Mouse (Mus musculus) midbrain, embryonic 12.5 days (tissue): ENCODE data around the gene Shkbp1. TPM values are rescaled to one million over a fixed set of nuclear protein-coding genes. Genes with fewer than 3 reads are reported as not detected.

Experiments
- ATAC-seq: fragments of 200-750 bp; cut with Nextera tagmentation; 2 replicates; pipeline ENCODE4 v1.8.0; 2017; ENCODE audit warnings: low read depth, moderate TSS enrichment, moderate library complexity; ENCODE audit not compliant: low FRiP score
- H3K27ac ChIP-seq: fragments of 300-500 bp; sonication (generic); replicated peaks from 2 replicates; pipeline ENCODE4 v1.5.1; 2016; ENCODE audit warnings: mild to moderate bottlenecking
- H3K27me3 ChIP-seq: fragments of 300-500 bp; sonication (generic); 2 replicates; pipeline ENCODE4 v1.6.1; 2016; ENCODE audit warnings: mild to moderate bottlenecking
- H3K36me3 ChIP-seq: fragments of 300-500 bp; sonication (generic); 2 replicates; pipeline ENCODE4 v1.6.1; 2016
- H3K4me1 ChIP-seq: fragments of 300-500 bp; sonication (generic); 2 replicates; pipeline ENCODE4 v1.6.1; 2016
- H3K4me2 ChIP-seq: fragments of 300-500 bp; sonication (generic); replicated peaks from 2 replicates; pipeline ENCODE4 v1.6.1; 2016; ENCODE audit warnings: mild to moderate bottlenecking, moderate library complexity
- H3K4me3 ChIP-seq: fragments of 300-500 bp; sonication (generic); 2 replicates; pipeline ENCODE4 v1.5.1; 2016; ENCODE audit warnings: mild to moderate bottlenecking
- H3K9ac ChIP-seq: fragments of 300-500 bp; sonication (generic); replicated peaks from 2 replicates; pipeline ENCODE4 v1.6.1; 2016; ENCODE audit warnings: mild to moderate bottlenecking, moderate library complexity
- H3K9me3 ChIP-seq: fragments of 300-500 bp; sonication (generic); 2 replicates; pipeline ENCODE4 v1.6.1; 2016; ENCODE audit warnings: mild to moderate bottlenecking
- WGBS: fragments of 180-500 bp; shearing (Covaris S2); methylation state at CpG from one replicate; pipeline ENCODE4 v1.1.7; 2016; 5-methylcytosine and 5-hydroxymethylcytosine counted together
- polyA plus RNA-seq: library from polyadenylated mRNA; unstranded; fragments of >200 nt; fragmentation: Nextera tagmentation; extraction: Ambion mirVana; gene quantifications from 2 replicates; pipeline ENCODE4 v1.2.1, GENCODE M21; 2016

Shkbp1 gene
- polyA plus RNA-seq, 1 experiment from 2014 or later, result 77.3 TPM

- peak overlapping the region; percentile 16; the same call in 1 of the 2 replicates for H3K4me3 ChIP-seq
- ATAC-seq, result no peak
- H3K27me3 ChIP-seq, result peaks cover 62% of the 10 kb centered on the region
- H3K9ac ChIP-seq, result no peak overlapping the region
- WGBS, result 57% methylated on average over 6 of the region's 6 CpGs
- no peak overlapping the region for H3K27ac ChIP-seq
- H3K36me3 ChIP-seq, result no peaks in the 10 kb centered on the region
- no peaks in the 10 kb centered on the region for H3K9me3 ChIP-seq
- peaks cover 14% of the 10 kb centered on the region for H3K4me1 ChIP-seq
- H3K4me2 ChIP-seq, result peak overlapping the region; percentile 61
These were observed 4.9 kb upstream of the Shkbp1 start for GRCm38 (mm10) chr7:27360749-27361148.

DNA sequence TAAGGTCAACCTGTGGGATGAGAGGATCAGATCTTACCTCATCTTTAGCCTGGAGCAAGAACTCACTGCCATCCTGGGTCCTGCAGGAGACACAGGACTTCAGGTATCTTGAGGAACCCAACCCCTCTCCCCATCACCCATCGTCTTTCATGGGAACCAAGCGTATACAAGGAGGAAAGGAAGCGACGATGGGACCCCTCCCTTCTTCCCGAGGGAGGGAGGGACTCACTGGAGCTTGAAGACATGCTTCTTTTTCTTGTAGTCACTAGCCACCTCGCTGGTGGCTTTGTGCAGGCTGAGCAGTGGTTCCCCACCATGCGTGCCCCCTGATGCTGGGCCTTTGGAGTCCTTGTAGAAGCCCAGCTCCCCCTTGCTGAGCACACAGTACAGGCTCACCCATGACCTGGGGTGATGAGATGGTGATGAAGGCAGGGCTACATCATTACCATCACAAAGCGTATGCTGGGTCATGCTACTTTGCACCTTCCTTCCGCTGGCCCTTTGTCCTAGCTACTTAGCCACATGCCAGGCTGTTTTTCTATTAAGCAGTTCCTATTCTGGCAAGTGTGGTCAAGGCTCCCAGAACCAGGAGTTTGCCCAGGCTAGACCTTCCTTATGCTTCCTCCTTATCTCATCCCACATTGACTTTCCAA lies 4.0 kb upstream of the Shkbp1 start:
- Histone ChIP-seq H3K27ac (no peak overlapping the region), H3K4me1 (peaks cover 14% of the 10 kb centered on the region), H3K4me2 (no peak overlapping the region), H3K9ac (no peak overlapping the region), H3K36me3 (no peaks in the 10 kb centered on the region), H3K9me3 (no peaks in the 10 kb centered on the region), H3K27me3 (peaks cover 53% of the 10 kb centered on the region), H3K4me3 (no peak overlapping the region)
- ATAC-seq, result no peak
- 79% methylated on average over 9 of the region's 9 CpGs for WGBS

DNA sequence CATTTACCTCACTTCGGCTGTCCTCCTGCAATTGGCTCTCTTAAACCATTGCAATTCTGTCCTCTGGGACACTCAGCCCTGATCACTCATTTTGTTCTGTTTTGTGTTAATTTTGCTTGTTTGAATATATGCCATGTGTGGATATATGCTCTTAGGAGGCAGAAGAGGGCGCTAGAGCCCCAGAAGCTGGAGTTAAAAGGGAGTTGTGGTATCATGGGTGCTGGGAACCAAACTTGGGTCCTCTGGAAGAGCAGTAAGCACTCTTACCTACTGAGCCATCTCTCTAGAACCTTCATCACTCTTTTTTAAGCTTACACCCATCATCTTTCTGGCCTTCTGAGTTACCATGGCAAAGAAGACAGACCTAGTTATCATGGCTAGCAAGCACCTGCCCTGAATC lies 3.3 kb upstream of the Shkbp1 start:
- Histone ChIP-seq H3K27ac (no peak overlapping the region), H3K36me3 (no peaks in the 10 kb centered on the region), H3K4me2 (no peak overlapping the region), H3K4me3 (no peak overlapping the region), H3K9ac (no peak overlapping the region), H3K27me3 (peaks cover 46% of the 10 kb centered on the region), H3K9me3 (no peaks in the 10 kb centered on the region), H3K4me1 (peaks cover 21% of the 10 kb centered on the region)
- 65% methylated on average over 2 of the region's 2 CpGs for WGBS
- no peak for ATAC-seq

- H3K27ac ChIP-seq, result no peak overlapping the region
- H3K27me3 ChIP-seq, result peaks cover 32% of the 10 kb centered on the region
These were observed 1.8 kb upstream of the Shkbp1 start for GRCm38 (mm10) chr7:27357595-27357978.

DNA sequence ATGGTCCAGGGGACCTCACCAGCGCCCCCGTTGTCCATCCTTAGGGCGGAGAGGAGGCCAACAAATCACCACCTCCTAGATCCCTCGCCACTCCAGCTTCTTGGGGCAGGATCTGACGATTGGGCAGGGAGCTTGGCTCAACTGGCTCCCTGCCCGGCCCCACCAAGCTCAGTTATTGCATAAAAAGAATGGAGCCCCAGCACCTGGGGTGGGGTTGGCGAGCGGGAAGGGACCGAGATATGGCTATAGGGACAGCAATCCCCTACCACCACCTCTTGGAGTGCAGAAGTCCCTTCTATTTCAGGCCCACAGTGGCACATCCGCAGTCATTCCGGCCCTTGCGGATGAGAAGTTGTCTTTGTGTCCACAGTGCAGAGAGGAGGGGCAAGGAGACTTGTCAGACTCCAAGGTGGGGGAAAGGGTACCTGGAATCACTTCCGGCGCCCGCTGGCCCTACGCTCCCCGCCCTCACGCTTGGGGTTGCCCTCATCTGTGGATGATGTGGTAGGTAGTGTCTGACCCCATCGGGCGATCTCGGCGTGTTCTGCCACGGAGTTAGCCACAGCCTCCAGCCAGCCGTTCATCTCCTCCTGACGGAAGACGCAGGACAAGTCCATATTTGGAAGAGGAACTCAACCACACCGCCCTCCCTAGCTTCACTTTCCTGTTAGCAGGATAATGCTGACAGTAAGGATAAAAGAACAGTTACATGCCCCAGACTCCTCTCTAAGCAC lies 1.2 kb upstream of the Shkbp1 start, which contains the start of gene Gm20479:
Gene Gm20479, minus strand, starts transcription at position 559 of the 734 bp plus-strand sequence.
- ATAC-seq, result no peak
- H3K4me2 ChIP-seq, result peak within 1 kb of the TSS; percentile 78
- H3K4me1 ChIP-seq, result peaks cover 20% of the 10 kb centered on the region
- peak within 1 kb of the TSS; percentile 28; the same call in 1 of the 2 replicates for H3K9ac ChIP-seq
- no peak within 1 kb of the TSS for H3K27ac ChIP-seq
- peak within 1 kb of the TSS; percentile 79 for H3K4me3 ChIP-seq
- H3K36me3 ChIP-seq, result no peaks in the 10 kb centered on the region
- 6% methylated on average over 27 of the region's 27 CpGs for WGBS
- peaks cover 27% of the 10 kb centered on the region for H3K27me3 ChIP-seq
- no peaks in the 10 kb centered on the region for H3K9me3 ChIP-seq

More at GRCm38 (mm10) chr7:27357595-27357978, 1.8 kb upstream of the Shkbp1 start:
- Histone ChIP-seq H3K4me3 (no peak overlapping the region), H3K9ac (no peak overlapping the region), H3K36me3 (no peaks in the 10 kb centered on the region), H3K9me3 (no peaks in the 10 kb centered on the region), H3K4me1 (peaks cover 23% of the 10 kb centered on the region), H3K4me2 (0 out of 2 replicates have a peak overlapping the region, but pooled peaks have one; percentile 78)
- ATAC-seq, result no peak
- 16% methylated on average over 3 of the region's 3 CpGs for WGBS

DNA sequence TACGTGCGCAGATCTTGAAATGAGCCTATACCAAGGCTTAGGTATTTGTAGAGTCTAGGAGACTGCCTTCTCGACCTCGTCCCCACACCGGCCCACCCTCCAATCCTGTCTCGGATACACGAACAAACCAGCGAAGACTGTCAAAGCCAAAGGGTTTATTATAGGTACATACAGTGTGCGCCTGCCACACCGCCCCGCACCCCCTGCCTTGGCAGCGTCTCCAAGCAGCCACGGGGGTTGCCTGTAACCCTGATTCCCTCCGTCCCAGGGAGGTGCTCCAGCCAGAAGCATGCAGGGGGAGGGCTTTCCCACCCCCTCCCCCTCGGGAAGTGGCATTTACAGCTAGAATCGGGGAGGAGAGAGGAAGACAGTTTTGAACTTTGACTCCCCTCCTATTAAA lies 429 bp upstream of the Shkbp1 start:
- Histone ChIP-seq H3K27ac (no peak overlapping the region), H3K27me3 (peaks cover 24% of the 10 kb centered on the region), H3K4me1 (peaks cover 17% of the 10 kb centered on the region), H3K36me3 (peaks cover 7% of the 10 kb centered on the region), H3K4me3 (peak overlapping the region; percentile 79), H3K9ac (peak overlapping the region; percentile 28; the same call in 1 of the 2 replicates), H3K4me2 (peak overlapping the region; percentile 78), H3K9me3 (no peaks in the 10 kb centered on the region)
- WGBS, result 2% methylated on average over 16 of the region's 16 CpGs
- ATAC-seq, result peak; percentile 42

DNA sequence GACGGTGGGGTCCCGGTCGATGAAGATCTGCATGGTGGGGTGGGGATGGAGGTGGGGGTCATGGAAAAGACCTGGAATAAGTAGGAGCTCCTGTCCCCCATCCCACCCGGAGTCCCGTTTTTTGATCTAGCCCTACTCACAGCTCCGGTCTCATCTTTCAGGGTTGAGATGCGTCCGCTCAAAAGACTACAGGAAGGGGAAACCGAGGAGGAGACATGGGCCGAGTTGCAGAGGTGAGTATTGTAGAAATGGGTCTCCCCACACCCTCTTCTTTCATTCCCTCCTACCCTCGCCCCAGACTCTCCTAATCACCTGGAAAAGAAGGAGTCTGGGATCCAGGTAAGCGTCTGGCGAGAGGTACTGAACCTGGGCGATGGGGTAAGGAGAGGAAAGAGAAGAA lies 558 bp downstream of the Shkbp1 start:
- WGBS, result 11% methylated on average over 13 of the region's 14 CpGs

DNA sequence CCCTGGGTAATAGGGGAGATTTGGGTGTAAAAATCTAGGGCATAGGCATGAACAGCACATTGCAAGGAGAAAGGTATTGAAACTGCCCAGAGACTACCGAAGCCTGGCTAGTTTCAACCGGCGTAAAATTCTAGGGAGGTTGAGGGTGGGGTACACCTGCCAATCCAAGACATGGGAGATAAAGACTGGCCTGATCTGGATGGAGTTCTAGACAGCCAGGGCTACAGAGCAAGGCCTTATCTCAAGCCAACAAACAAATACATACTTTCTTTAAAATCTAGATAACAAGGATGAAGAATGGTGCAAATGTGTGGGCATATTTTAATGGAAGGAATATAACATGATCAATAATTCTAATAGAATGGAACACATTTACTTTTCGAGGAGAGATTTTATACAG lies 1.0 kb downstream of the Shkbp1 start:
- Histone ChIP-seq H3K9ac (peak overlapping the region; percentile 73), H3K27ac (no peak overlapping the region), H3K27me3 (peaks cover 24% of the 10 kb centered on the region), H3K4me2 (peak overlapping the region; percentile 78), H3K9me3 (no peaks in the 10 kb centered on the region), H3K4me3 (peak overlapping the region; percentile 79), H3K36me3 (peaks cover 17% of the 10 kb centered on the region), H3K4me1 (peaks cover 17% of the 10 kb centered on the region)
- ATAC-seq, result no peak
- WGBS, result 51% methylated on average over 4 of the region's 4 CpGs

More for the DNA sequence above, 558 bp downstream of the Shkbp1 start:
- H3K9me3 ChIP-seq, result no peaks in the 10 kb centered on the region
- peaks cover 14% of the 10 kb centered on the region for H3K36me3 ChIP-seq
- H3K27ac ChIP-seq, result peak overlapping the region; percentile 25; the same call in 1 of the 2 replicates
- ATAC-seq, result no peak; the same call in 1 of the 2 replicates
- peak overlapping the region; percentile 78 for H3K4me2 ChIP-seq
- peak overlapping the region; percentile 73 for H3K9ac ChIP-seq
- H3K27me3 ChIP-seq, result peaks cover 24% of the 10 kb centered on the region
- peaks cover 17% of the 10 kb centered on the region for H3K4me1 ChIP-seq
- peak overlapping the region; percentile 79 for H3K4me3 ChIP-seq

- peak overlapping the region; percentile 78 for H3K4me2 ChIP-seq
- 32% methylated on average over 6 of the region's 6 CpGs for WGBS
- H3K9ac ChIP-seq, result 0 out of 2 replicates have a peak overlapping the region, but pooled peaks have one; percentile 20
- peak overlapping the region; percentile 79 for H3K4me3 ChIP-seq
- ATAC-seq, result no peak
- no peaks in the 10 kb centered on the region for H3K9me3 ChIP-seq
- peaks cover 17% of the 10 kb centered on the region for H3K4me1 ChIP-seq
- H3K27ac ChIP-seq, result no peak overlapping the region
- peaks cover 23% of the 10 kb centered on the region for H3K36me3 ChIP-seq
- H3K27me3 ChIP-seq, result peaks cover 24% of the 10 kb centered on the region
These were observed 1.7 kb downstream of the Shkbp1 start for GRCm38 (mm10) chr7:27354144-27354543.

DNA sequence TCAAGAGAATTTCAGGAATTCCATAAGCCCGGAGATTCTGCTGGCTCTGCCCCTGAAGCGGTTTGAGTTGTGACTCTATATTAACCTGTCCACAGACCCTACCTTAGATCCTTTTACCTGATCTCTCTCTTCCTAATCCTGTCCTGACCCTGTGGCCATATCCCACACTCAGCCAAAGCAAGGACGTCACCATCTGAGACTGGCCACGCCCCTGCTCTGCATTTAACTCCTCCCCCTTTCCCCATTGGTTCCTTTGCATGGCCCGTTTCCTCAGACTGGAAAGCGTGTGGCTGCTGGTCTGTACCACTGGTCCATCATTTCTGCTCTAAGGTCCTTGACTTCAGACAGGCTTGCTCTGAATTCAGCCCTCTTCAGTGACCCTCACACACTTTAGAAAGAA lies 10.4 kb downstream of the Shkbp1 start:
- Histone ChIP-seq H3K36me3 (peaks cover 81% of the 10 kb centered on the region), H3K4me3 (no peak overlapping the region), H3K9me3 (no peaks in the 10 kb centered on the region), H3K27me3 (no peaks in the 10 kb centered on the region), H3K4me1 (no peaks in the 10 kb centered on the region), H3K27ac (no peak overlapping the region), H3K9ac (no peak overlapping the region), H3K4me2 (no peak overlapping the region)
- no peak for ATAC-seq
- WGBS, result 18% methylated on average over 6 of the region's 6 CpGs

GRCm38 (mm10) chr7:27342595-27342994 lies 13.2 kb downstream of the Shkbp1 start:
- Histone ChIP-seq H3K27ac (no peak overlapping the region), H3K4me3 (no peak overlapping the region), H3K36me3 (peaks cover 55% of the 10 kb centered on the region), H3K9me3 (no peaks in the 10 kb centered on the region), H3K9ac (no peak overlapping the region), H3K27me3 (peaks cover 21% of the 10 kb centered on the region), H3K4me1 (peaks cover 8% of the 10 kb centered on the region), H3K4me2 (no peak overlapping the region)
- ATAC-seq, result no peak
- 39% methylated on average over 4 of the region's 4 CpGs for WGBS

- Histone ChIP-seq H3K9me3 (no peaks in the 10 kb centered on the region), H3K4me3 (peak overlapping the region; percentile 21), H3K9ac (no peak overlapping the region), H3K4me1 (peaks cover 32% of the 10 kb centered on the region), H3K27ac (no peak overlapping the region), H3K27me3 (peaks cover 49% of the 10 kb centered on the region), H3K36me3 (peaks cover 26% of the 10 kb centered on the region), H3K4me2 (peak overlapping the region; percentile 41)
- ATAC-seq, result no peak
- 29% methylated on average over 7 of the region's 7 CpGs for WGBS
These were observed 16.3 kb downstream of the Shkbp1 start for GRCm38 (mm10) chr7:27339519-27339918.
